Comparison of ENCODE assay signal across 21 mouse cellular contexts in genomic region chr5:132200595-132200994, GRCm38 (mm10).
DNase-seq lines count a peak whose midpoint lies in the region; ATAC-seq lines count a peak whose summit lies in the region.
"Had no signal": no experiment of that assay in that cellular context is flagged by ENCODE, and none has a peak within 500 bp of the region (broad histone marks: within the 10 kb centered on the region; RNA-seq: fewer than 3 reads in every experiment).

No protein-coding gene starts in this region.

- peak overlapping the region; percentile 58; the same call in 1 of the 2 replicates for H3K27ac ChIP-seq in kidney, embryonic 15.5 days
- H3K27ac ChIP-seq in kidney, embryonic 14.5 days (ENCODE audit: low read depth, low read length), result no peak overlapping the region
- H3K27ac ChIP-seq in lung, embryonic 16.5 days (ENCODE audit: low read length), result peak overlapping the region; percentile 36; the same call in 1 of the 2 replicates
- H3K27ac ChIP-seq: embryonic facial prominence, embryonic 10.5 days; hindbrain, embryonic 15.5 days; liver, embryonic 13.5 days; midbrain, embryonic 10.5 days had no signal

- 0 out of 2 replicates have a peak, but pooled peaks have one; percentile 46 for ATAC-seq in kidney, embryonic 15.5 days (replicated peaks; ENCODE audit: low FRiP score)
- no peak for ATAC-seq in kidney, embryonic 14.5 days (ENCODE audit: low FRiP score, low TSS enrichment)
- ATAC-seq in lung, embryonic 16.5 days (ENCODE audit: low read depth), result peak; percentile 72
- ATAC-seq: forebrain, embryonic 16.5 days; midbrain, embryonic 16.5 days had no signal

- no peak for DNase-seq in lung, postnatal 36 days
- peak; percentile 65 for DNase-seq in brain, adult 2 months (ENCODE audit: low read depth, low spot score)
- DNase-seq in lung, postnatal 4 days, result peak; percentile 6 to 36
- DNase-seq in adrenal gland, postnatal 25 days, result no peak
- no peak for DNase-seq in cerebellum, adult 9-11 months
- DNase-seq: kidney, adult 11 months; liver, embryonic 13.5 days; right cerebral cortex, postnatal 14 days; thymus, adult 2 months; thymus, postnatal 4 days had no signal

- WGBS in kidney, embryonic 15.5 days, result 18% methylated on average over 4 of the region's 4 CpGs
- 16% methylated on average over 4 of the region's 4 CpGs for WGBS in kidney, embryonic 14.5 days
- 29% methylated on average over 4 of the region's 4 CpGs for WGBS in lung, embryonic 16.5 days

- no peaks in the 10 kb centered on the region for H3K9me3 ChIP-seq in kidney, embryonic 15.5 days (replicated peaks)
- H3K9me3 ChIP-seq in kidney, embryonic 14.5 days (ENCODE audit: control insufficient read depth, low read length), result no peaks in the 10 kb centered on the region
- H3K9me3 ChIP-seq in lung, embryonic 16.5 days (ENCODE audit: control insufficient read depth, low read length), result no peaks in the 10 kb centered on the region
- H3K9me3 ChIP-seq: embryonic facial prominence, embryonic 10.5 days; hindbrain, embryonic 15.5 days; limb, embryonic 13.5 days; liver, embryonic 13.5 days; midbrain, embryonic 10.5 days had no signal

- H3K4me3 ChIP-seq in kidney, embryonic 15.5 days (replicated peaks), result no peak overlapping the region
- H3K4me3 ChIP-seq in kidney, embryonic 14.5 days (ENCODE audit: low read length), result no peak overlapping the region
- no peak overlapping the region for H3K4me3 ChIP-seq in lung, embryonic 16.5 days (ENCODE audit: low read length)
- H3K4me3 ChIP-seq: embryonic facial prominence, embryonic 10.5 days; hindbrain, embryonic 15.5 days; limb, embryonic 13.5 days; liver, embryonic 13.5 days; midbrain, embryonic 10.5 days; myocyte had no signal

- H3K36me3 ChIP-seq in kidney, embryonic 15.5 days, result no peaks in the 10 kb centered on the region
- H3K36me3 ChIP-seq in kidney, embryonic 14.5 days (ENCODE audit: control insufficient read depth, insufficient read depth, low read length), result no peaks in the 10 kb centered on the region
- H3K36me3 ChIP-seq in lung, embryonic 16.5 days (ENCODE audit: control insufficient read depth, insufficient read depth, low read length), result no peaks in the 10 kb centered on the region
- H3K36me3 ChIP-seq: embryonic facial prominence, embryonic 10.5 days; hindbrain, embryonic 15.5 days; limb, embryonic 13.5 days; liver, embryonic 13.5 days; midbrain, embryonic 10.5 days had no signal

- no peak overlapping the region for H3K4me2 ChIP-seq in kidney, embryonic 15.5 days
- no peak overlapping the region for H3K4me2 ChIP-seq in kidney, embryonic 14.5 days (replicated peaks; ENCODE audit: low read depth, low read length)
- no peak overlapping the region for H3K4me2 ChIP-seq in lung, embryonic 16.5 days (ENCODE audit: low read depth, low read length)
- H3K4me2 ChIP-seq: heart, embryonic 11.5 days; hindbrain, embryonic 15.5 days; limb, embryonic 13.5 days; liver, embryonic 13.5 days had no signal

- H3K27me3 ChIP-seq in kidney, embryonic 15.5 days, result no peaks in the 10 kb centered on the region
- H3K27me3 ChIP-seq in kidney, embryonic 14.5 days (ENCODE audit: control insufficient read depth, insufficient read depth, low read length), result no peaks in the 10 kb centered on the region
- no peaks in the 10 kb centered on the region for H3K27me3 ChIP-seq in lung, embryonic 16.5 days (ENCODE audit: control insufficient read depth, insufficient read depth, low read depth, low read length)
- H3K27me3 ChIP-seq: hindbrain, embryonic 15.5 days; limb, embryonic 13.5 days; liver, embryonic 13.5 days had no signal

- peaks cover 24% of the 10 kb centered on the region for H3K4me1 ChIP-seq in kidney, embryonic 15.5 days
- H3K4me1 ChIP-seq in kidney, embryonic 14.5 days (ENCODE audit: control insufficient read depth, insufficient read depth, low read length), result peaks cover 18% of the 10 kb centered on the region
- peaks cover 18% of the 10 kb centered on the region for H3K4me1 ChIP-seq in lung, embryonic 16.5 days (replicated peaks; ENCODE audit: control insufficient read depth, insufficient read depth, low read length)

- H3K9ac ChIP-seq in kidney, embryonic 15.5 days, result no peak overlapping the region
- no peak overlapping the region for H3K9ac ChIP-seq in kidney, embryonic 14.5 days (ENCODE audit: low read depth, low read length)
- no peak overlapping the region for H3K9ac ChIP-seq in lung, embryonic 16.5 days (ENCODE audit: low read length)
- H3K9ac ChIP-seq: hindbrain, embryonic 15.5 days; liver, embryonic 13.5 days had no signal

Comparison
In these comparisons a context has a peak if more than half of its experiments do, and no peak if none do; other contexts are left out.
1. DNase-seq: peak in brain, adult 2 months (single experiment) and lung, postnatal 4 days (2 of 2); none in lung, postnatal 36 days (single experiment), adrenal gland, postnatal 25 days (single experiment) and cerebellum, adult 9-11 months (single experiment).